Mouse (Mus musculus) heart, adult 2 months (tissue): ENCODE measurements at regions not wholly inside any gene's neighbourhood (a gene's known extent, or its start where the extent isn't known, plus 50 kb on each side); places are given as distances from the start of the nearest gene placed in this dataset.
A peak's percentile ranks its signal among the peaks of the same experiment; 100 is the strongest.

ENCODE experiments used
- DNase-seq, 2 experiments: peaks; one replicate each; pipeline ENCODE4 v3.0.0; 2021
- H3K27ac ChIP-seq: fragments of 200-600 bp; 2 replicates; pipeline ENCODE4 v1.8.1; 2022
- H3K27me3 ChIP-seq: fragments of 200-500 bp; 2 replicates; pipeline ENCODE4 v1.6.1; 2012; ENCODE audit warnings: mild to moderate bottlenecking, low read length, inconsistent platforms, mixed read lengths; ENCODE audit not compliant: control insufficient read depth, insufficient read depth
- H3K36me3 ChIP-seq: fragments of 200-500 bp; 2 replicates; pipeline ENCODE4 v1.6.1; 2012; ENCODE audit warnings: low read length, inconsistent platforms; ENCODE audit not compliant: control insufficient read depth, insufficient read depth
- H3K4me1 ChIP-seq: fragments of 200-500 bp; 2 replicates; pipeline ENCODE4 v1.6.1; 2011; ENCODE audit warnings: low read length; ENCODE audit not compliant: control insufficient read depth, insufficient read depth
- H3K4me3 ChIP-seq: fragments of 200-600 bp; 2 replicates; pipeline ENCODE4 v1.8.1; 2022
- H3K79me2 ChIP-seq: fragments of 200-500 bp; replicated peaks from 2 replicates; pipeline ENCODE4 v1.6.1; 2012; ENCODE audit warnings: mild to moderate bottlenecking, inconsistent platforms, low read length, moderate library complexity, mixed read lengths; ENCODE audit not compliant: control insufficient read depth, insufficient read depth
- H3K9ac ChIP-seq: fragments of 200-500 bp; 2 replicates; pipeline ENCODE4 v1.6.1; 2012; ENCODE audit warnings: low read depth, mild to moderate bottlenecking, control low read depth, inconsistent platforms, low read length, mixed read lengths
- CTCF ChIP-seq: fragments of 200-600 bp; IDR thresholded peaks from 2 replicates; pipeline ENCODE4 v1.8.1; 2022; ENCODE audit warnings: antibody characterized with exemption, mild to moderate bottlenecking, moderate library complexity
- EP300 ChIP-seq: fragments of 200-500 bp; IDR thresholded peaks from 2 replicates; pipeline ENCODE4 v1.6.1; 2011; ENCODE audit warnings: low read depth, low read length, control low read depth; ENCODE audit not compliant: insufficient read depth
- POLR2A ChIP-seq: fragments of 200-500 bp; IDR thresholded peaks from 2 replicates; pipeline ENCODE4 v1.6.1; 2011; ENCODE audit warnings: mild to moderate bottlenecking, low read depth, low read length, control low read depth; ENCODE audit not compliant: insufficient read depth
- WGBS: fragments of 180-500 bp; shearing (Covaris S2); methylation state at CpG from one replicate; pipeline ENCODE4 v1.1.7; 2018; 5-methylcytosine and 5-hydroxymethylcytosine counted together
- intact Hi-C: fragments of 180-260 bp; cut with DNase I; formaldehyde crosslinking; loops from one replicate; pipeline ENCODE4 v1.15.1; 2025

GRCm38 (mm10) chr2:74300885-74301451 is 278.3 kb downstream of the Lnpk start:
- TF ChIP-seq EP300 (no peak), CTCF (no peak), POLR2A (no peak)
- H3K4me1 ChIP-seq = no peaks in the 10 kb centered on the region
- intact Hi-C loops = loop anchor here (2.0 kb wide), 1 partner anchor 354 kb away; no protein-coding TSS in a partner anchor
- no peak overlapping the region for H3K4me3 ChIP-seq
- H3K79me2 ChIP-seq = no peaks in the 10 kb centered on the region
- H3K36me3 ChIP-seq = no peaks in the 10 kb centered on the region
- WGBS = 21% methylated on average over 9 of the region's 9 CpGs
- no peak overlapping the region for H3K9ac ChIP-seq
- no peak overlapping the region for H3K27ac ChIP-seq
- no peak for DNase-seq
- H3K27me3 ChIP-seq = peaks cover 5% of the 10 kb centered on the region; the same call in 1 of the 2 replicates

- Histone ChIP-seq H3K79me2 (no peaks in the 10 kb centered on the region), H3K4me1 (no peaks in the 10 kb centered on the region), H3K27me3 (peaks cover 5% of the 10 kb centered on the region; the same call in 1 of the 2 replicates), H3K27ac (no peak overlapping the region), H3K9ac (no peak overlapping the region), H3K36me3 (no peaks in the 10 kb centered on the region), H3K4me3 (peak overlapping the region; percentile 33; the same call in 1 of the 2 replicates)
- intact Hi-C loops = loop anchor here (2.0 kb wide), 1 partner anchor 354 kb away; no protein-coding TSS in a partner anchor
- DNase-seq = peak; percentile 21 to 40
- WGBS = 1% methylated on average over 11 of the region's 11 CpGs
- TF ChIP-seq CTCF (peak; percentile 89), POLR2A (no peak), EP300 (no peak)
Measured at GRCm38 (mm10) chr2:74300366-74300791, 278.9 kb downstream of the Lnpk start.

- no peaks in the 10 kb centered on the region for H3K4me1 ChIP-seq
- no peak overlapping the region for H3K9ac ChIP-seq
- no peak overlapping the region for H3K27ac ChIP-seq
- H3K36me3 ChIP-seq = no peaks in the 10 kb centered on the region
- H3K4me3 ChIP-seq = no peak overlapping the region
- H3K27me3 ChIP-seq = 0 out of 2 replicates have a peak, but pooled peaks cover 2% of the 10 kb centered on the region
- no peaks in the 10 kb centered on the region for H3K79me2 ChIP-seq
- intact Hi-C loops = no loop called here
- no peak for DNase-seq
- WGBS = 91% methylated on average over 7 of the region's 7 CpGs
- TF ChIP-seq EP300 = no peak
- no peak for TF ChIP-seq CTCF
- TF ChIP-seq POLR2A = no peak
Measured at GRCm38 (mm10) chr2:74292641-74293040, 286.6 kb downstream of the Lnpk start.

DNA sequence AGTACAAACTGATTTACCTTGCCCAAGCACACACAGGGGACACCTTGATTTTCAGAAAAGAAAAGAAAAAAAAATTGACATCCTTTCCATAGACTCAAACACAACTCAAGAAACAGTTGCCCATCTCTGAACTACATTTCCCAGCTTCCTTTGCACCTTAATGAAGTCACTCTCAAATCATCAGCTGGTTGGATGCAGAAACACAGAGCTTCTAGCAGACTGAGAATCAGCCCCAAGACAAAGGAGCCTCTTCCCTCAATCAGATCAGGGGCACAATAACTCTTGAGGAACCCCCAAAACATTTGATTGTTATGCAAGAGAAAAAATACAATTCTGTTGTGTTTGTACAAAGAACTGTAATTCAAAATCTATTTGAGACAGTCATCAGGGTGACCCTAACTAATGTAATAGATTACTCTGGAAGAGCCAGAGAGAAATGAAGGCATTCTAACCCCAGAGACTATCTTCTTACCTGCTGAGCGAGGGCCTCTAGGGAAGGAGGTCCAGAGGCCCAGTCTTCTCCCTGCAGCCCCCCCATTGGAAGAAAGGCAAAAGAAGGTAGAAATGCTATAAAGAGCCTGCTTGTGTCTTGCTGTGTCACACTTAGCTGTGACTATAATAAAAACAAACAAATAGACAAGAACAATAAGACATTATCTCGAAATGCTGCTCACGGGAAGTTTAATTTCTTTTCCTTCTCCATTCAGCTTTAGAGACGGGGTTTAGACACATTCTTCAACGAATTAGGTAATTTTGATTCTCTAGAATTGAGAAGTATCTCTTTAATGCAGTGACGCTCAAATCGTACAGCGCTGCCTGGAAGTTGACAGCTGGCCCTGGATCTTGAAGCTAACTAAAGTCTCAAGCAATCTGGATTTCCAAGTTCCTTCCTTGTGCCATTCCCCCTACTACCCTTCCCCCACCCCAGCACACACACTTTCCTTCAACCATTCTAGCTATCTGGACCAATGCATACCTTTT is 287.5 kb downstream of the Lnpk start:
- intact Hi-C loops = no loop called here
- no peaks in the 10 kb centered on the region for H3K79me2 ChIP-seq
- 0 out of 2 replicates have a peak, but pooled peaks cover 2% of the 10 kb centered on the region for H3K27me3 ChIP-seq
- DNase-seq = no peak
- TF ChIP-seq POLR2A = no peak
- no peak for TF ChIP-seq CTCF
- TF ChIP-seq EP300 = no peak
- H3K4me3 ChIP-seq = no peak overlapping the region
- no peak overlapping the region for H3K9ac ChIP-seq
- 60% methylated on average over 8 of the region's 8 CpGs for WGBS
- H3K27ac ChIP-seq = no peak overlapping the region
- no peaks in the 10 kb centered on the region for H3K4me1 ChIP-seq
- no peaks in the 10 kb centered on the region for H3K36me3 ChIP-seq

DNA sequence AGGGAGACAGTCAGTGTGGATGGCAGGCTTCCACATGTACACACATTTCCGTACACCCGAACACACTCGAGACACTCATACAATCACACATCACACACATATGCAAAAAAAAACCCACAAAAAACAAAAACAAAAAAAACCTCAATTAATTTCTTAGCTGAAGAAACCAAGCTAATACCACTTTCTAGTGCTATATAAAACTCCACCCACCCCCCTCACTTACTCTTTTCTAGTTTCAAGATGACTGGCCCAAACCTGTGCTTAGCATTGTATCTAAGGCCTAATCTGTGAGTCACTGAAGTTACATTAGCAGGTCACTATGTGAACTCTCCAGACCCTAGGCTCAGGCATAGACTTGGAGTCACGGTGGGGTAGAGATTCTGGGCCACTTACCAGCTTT is 293.6 kb downstream of the Lnpk start:
- Histone ChIP-seq H3K9ac (no peak overlapping the region), H3K4me1 (no peaks in the 10 kb centered on the region), H3K27me3 (no peaks in the 10 kb centered on the region), H3K27ac (no peak overlapping the region), H3K4me3 (no peak overlapping the region), H3K79me2 (no peaks in the 10 kb centered on the region), H3K36me3 (no peaks in the 10 kb centered on the region)
- WGBS = 88% methylated on average over 4 of the region's 4 CpGs
- TF ChIP-seq CTCF (no peak), POLR2A (no peak), EP300 (no peak)
- intact Hi-C loops = no loop called here
- no peak for DNase-seq

DNA sequence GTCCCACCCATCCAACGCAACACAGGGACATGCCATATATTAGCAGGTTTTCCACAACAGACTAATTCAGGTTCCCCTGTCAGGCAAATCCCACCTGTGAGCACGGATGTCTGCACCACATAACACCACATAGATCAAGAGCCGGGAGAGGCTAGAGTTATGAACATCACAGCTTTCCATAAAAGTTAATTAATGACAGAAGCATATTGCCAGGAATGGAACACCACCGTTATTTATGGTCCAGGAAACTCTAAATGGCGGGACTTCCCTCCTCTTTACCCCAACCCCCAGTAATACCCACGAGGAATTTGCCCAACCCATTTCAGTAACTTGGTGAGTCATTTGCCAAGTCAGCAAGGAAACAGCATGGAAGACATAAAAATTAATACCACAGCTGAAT is 314.3 kb downstream of the Lnpk start:
- Histone ChIP-seq H3K27me3 (no peaks in the 10 kb centered on the region), H3K4me1 (no peaks in the 10 kb centered on the region), H3K4me3 (no peak overlapping the region), H3K79me2 (no peaks in the 10 kb centered on the region), H3K36me3 (no peaks in the 10 kb centered on the region), H3K27ac (no peak overlapping the region), H3K9ac (no peak overlapping the region)
- no peak for DNase-seq
- TF ChIP-seq CTCF = no peak
- TF ChIP-seq EP300 = no peak
- TF ChIP-seq POLR2A = no peak
- 77% methylated on average over 6 of the region's 6 CpGs for WGBS
- intact Hi-C loops = no loop called here
